Mouse (Mus musculus) brain, embryonic 14.5 days (tissue): ENCODE results near the gene Sh3gl1.
A peak's percentile ranks its signal among the peaks of the same experiment; 100 is the strongest.

Source experiments
- CTCF ChIP-seq: fragments of 200-500 bp; IDR thresholded peaks from 2 replicates; pipeline ENCODE4 v1.5.1; 2012; ENCODE audit warnings: inconsistent platforms, mild to moderate bottlenecking, moderate library complexity, borderline replicate concordance; ENCODE audit not compliant: insufficient read depth, insufficient read length; ENCODE audit errors: extremely low read depth
- POLR2A ChIP-seq: fragments of 200-500 bp; IDR thresholded peaks from 2 replicates; pipeline ENCODE4 v1.6.1; 2012; ENCODE audit warnings: mild to moderate bottlenecking, inconsistent platforms, borderline replicate concordance; ENCODE audit not compliant: poor library complexity, insufficient read depth, insufficient read length, severe bottlenecking; ENCODE audit errors: extremely low read depth

- peak; percentile 41; the same call in 1 of the 2 replicates for TF ChIP-seq CTCF
- TF ChIP-seq POLR2A = peak; percentile 51; the same call in 1 of the 2 replicates
These were observed 38.4 kb upstream of the Sh3gl1 start, which contains the start of gene Ubxn6 for GRCm38 (mm10) chr17:56074827-56075208.
